Mouse (Mus musculus) bone marrow, adult 2 months (tissue): ENCODE results near the gene Mtch1. TPM values are rescaled to one million over a fixed set of nuclear protein-coding genes. Genes with fewer than 3 reads are reported as not detected.
"Not testable (repeated sequence)": the region's sequence is repeated elsewhere in the genome, so short reads cannot be mapped to it uniquely, and the experiment has no call there.

Experiments used
- H3K27ac ChIP-seq: fragments of 200-500 bp; 2 replicates; pipeline ENCODE4 v1.5.1; 2012; ENCODE audit warnings: low read depth, mild to moderate bottlenecking, control low read depth, inconsistent platforms, low read length; ENCODE audit not compliant: control insufficient read depth, poor library complexity, insufficient read depth
- H3K4me1 ChIP-seq: fragments of 200-500 bp; 2 replicates; pipeline ENCODE4 v1.6.1; 2011; ENCODE audit warnings: low read length; ENCODE audit not compliant: control insufficient read depth, insufficient read depth
- H3K4me3 ChIP-seq: fragments of 200-500 bp; replicated peaks from 2 replicates; pipeline ENCODE3; 2011; ENCODE audit warnings: mild to moderate bottlenecking, low read depth, low read length, control low read depth; ENCODE audit not compliant: control insufficient read depth
- CTCF ChIP-seq: fragments of 200-500 bp; IDR thresholded peaks from 2 replicates; pipeline ENCODE4 v1.5.1; 2011; ENCODE audit warnings: low read length, control low read depth; ENCODE audit not compliant: control insufficient read depth, insufficient read depth
- POLR2A ChIP-seq: fragments of 200-500 bp; IDR thresholded peaks from 2 replicates; pipeline ENCODE4 v1.6.1; 2011; ENCODE audit warnings: low read depth, mild to moderate bottlenecking, control low read depth, low read length, borderline replicate concordance; ENCODE audit not compliant: control insufficient read depth
- WGBS: fragments of 180-500 bp; shearing (Covaris S2); methylation state at CpG from one replicate; pipeline ENCODE4 v1.1.7; 2018; 5-methylcytosine and 5-hydroxymethylcytosine counted together
- polyA plus RNA-seq: library from polyadenylated mRNA; stranded (reverse); fragments of >200 nt; gene quantifications from 2 replicates; pipeline ENCODE4 v1.2.4, GENCODE M21; 2011; ENCODE audit warnings: low replicate concordance; ENCODE audit not compliant: missing spikeins, insufficient read depth, insufficient read length

Gene Mtch1
- polyA plus RNA-seq, 1 experiment: 170 TPM

- Histone ChIP-seq H3K4me3 (no peak overlapping the region), H3K27ac (no peak overlapping the region), H3K4me1 (peaks cover 3% of the 10 kb centered on the region)
- TF ChIP-seq CTCF (no peak), POLR2A (no peak)
- WGBS: 52% methylated on average over 9 of the region's 9 CpGs
These were observed 9.1 kb upstream of the Mtch1 start for GRCm38 (mm10) chr17:29356882-29357281.

- no peak overlapping the region for H3K4me3 ChIP-seq
- 30% methylated on average over 11 of the region's 11 CpGs for WGBS
- peaks cover 3% of the 10 kb centered on the region for H3K4me1 ChIP-seq
- no peak overlapping the region for H3K27ac ChIP-seq
- TF ChIP-seq CTCF (no peak), POLR2A (no peak)
These were observed 8.7 kb upstream of the Mtch1 start for GRCm38 (mm10) chr17:29356479-29356856.

DNA sequence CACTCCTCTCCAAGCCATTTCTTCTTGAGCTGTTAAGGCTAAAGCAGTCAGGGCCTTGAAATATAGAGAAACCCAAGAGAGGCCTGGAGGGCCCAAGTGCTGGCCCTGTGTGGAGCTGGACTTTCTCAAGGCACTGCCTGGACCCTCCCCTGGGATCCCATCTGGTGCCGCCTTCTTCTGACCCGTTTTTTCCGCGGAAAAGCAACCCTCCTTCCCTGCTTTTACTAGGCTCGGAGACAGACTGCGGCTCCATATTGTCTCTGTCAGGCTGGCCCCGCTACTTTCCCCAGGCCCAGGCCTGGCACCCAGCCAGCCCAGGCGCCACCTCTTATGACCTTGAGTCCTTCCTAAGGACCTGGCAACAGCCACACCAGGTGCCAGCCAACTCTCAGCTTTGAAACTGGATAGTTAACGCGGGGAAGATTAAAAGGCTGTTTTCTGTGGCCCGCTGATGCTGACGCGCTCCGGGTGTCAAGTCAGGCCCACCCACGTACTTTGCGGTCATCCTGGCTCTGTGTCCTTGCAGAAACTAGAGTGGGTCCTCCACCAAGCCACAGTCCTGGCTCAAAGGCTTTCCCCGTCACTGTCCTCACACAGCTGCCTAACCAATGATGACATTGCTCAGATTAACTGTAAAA, 8.2 kb upstream of the Mtch1 start:
- 81% methylated on average over 17 of the region's 17 CpGs for WGBS
- no peak overlapping the region for H3K4me3 ChIP-seq
- peak overlapping the region; percentile 15; the same call in 1 of the 2 replicates for H3K27ac ChIP-seq
- no peak for TF ChIP-seq CTCF
- no peak for TF ChIP-seq POLR2A
- peaks cover 1% of the 10 kb centered on the region; the same call in 1 of the 2 replicates for H3K4me1 ChIP-seq

DNA sequence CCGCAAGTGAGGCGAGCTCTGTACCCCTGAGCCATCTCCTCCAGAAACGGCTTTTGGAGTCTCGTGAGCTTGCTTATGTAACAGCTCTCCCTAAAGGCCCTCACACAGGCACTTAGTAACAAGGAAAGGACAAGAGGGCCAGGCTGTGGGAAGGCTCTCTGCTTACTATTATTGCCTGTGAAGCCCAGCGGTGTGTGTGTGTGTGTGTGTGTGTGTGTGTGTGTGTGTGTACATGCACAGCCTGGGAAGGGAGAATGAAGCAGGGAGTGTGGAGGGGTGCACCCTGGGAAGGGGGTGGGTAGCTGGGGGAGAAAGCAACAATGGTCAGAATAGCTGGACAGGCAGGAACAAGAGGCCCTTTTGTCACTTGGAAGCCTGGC, 7.7 kb upstream of the Mtch1 start:
- TF ChIP-seq CTCF: no peak
- no peak for TF ChIP-seq POLR2A
- no peak overlapping the region for H3K27ac ChIP-seq
- 77% methylated on average over 5 of the region's 5 CpGs for whole genome bisulfite sequencing
- no peak overlapping the region for H3K4me3 ChIP-seq
- no peaks in the 10 kb centered on the region; the same call in 1 of the 2 replicates for H3K4me1 ChIP-seq

- 89% methylated on average over 5 of the region's 5 CpGs for WGBS
These were observed 3.3 kb upstream of the Mtch1 start for GRCm38 (mm10) chr17:29351056-29351455.

GRCm38 (mm10) chr17:29348996-29349395, 1.3 kb upstream of the Mtch1 start:
- no peak overlapping the region for H3K4me3 ChIP-seq
- WGBS: 83% methylated on average over 2 of the region's 2 CpGs
- no peak overlapping the region for H3K27ac ChIP-seq
- peaks cover 3% of the 10 kb centered on the region for H3K4me1 ChIP-seq
- no peak for TF ChIP-seq CTCF
- TF ChIP-seq POLR2A: no peak

More at GRCm38 (mm10) chr17:29351056-29351455, 3.3 kb upstream of the Mtch1 start:
- H3K4me3 ChIP-seq, H3K4me1 ChIP-seq, H3K27ac ChIP-seq: not testable (repeated sequence)

DNA sequence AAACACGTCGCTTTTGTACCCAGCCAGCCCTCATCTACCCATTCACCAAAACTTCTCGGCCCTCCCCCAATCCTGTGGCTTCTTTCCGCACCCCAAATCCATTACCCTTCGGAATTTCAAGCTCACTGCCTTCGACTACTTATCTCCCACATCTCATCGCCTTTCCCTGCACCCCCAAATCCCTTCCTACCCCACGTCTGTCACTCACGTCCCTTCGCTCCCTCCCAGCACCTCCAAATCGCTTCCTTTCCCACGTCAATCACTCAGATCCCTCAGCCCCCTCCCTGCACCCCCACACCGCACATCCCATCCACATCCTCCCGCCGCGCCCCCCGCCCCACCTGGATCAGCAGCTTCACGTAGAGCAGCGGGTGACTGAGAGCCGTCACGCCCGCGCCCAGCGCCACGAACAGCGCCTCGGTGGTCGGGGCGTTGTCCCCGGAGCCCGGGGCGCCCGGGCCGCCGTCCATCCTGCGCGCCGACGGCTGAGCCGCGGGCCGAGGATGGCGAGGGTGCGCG, 549 bp downstream of the Mtch1 start:
- H3K27ac ChIP-seq: peak overlapping the region; percentile 78; the same call in 1 of the 2 replicates
- TF ChIP-seq POLR2A (no peak), CTCF (no peak)
- WGBS: 1% methylated on average over 45 of the region's 45 CpGs
- peaks cover 3% of the 10 kb centered on the region for H3K4me1 ChIP-seq
- peak overlapping the region; percentile 100 for H3K4me3 ChIP-seq

DNA sequence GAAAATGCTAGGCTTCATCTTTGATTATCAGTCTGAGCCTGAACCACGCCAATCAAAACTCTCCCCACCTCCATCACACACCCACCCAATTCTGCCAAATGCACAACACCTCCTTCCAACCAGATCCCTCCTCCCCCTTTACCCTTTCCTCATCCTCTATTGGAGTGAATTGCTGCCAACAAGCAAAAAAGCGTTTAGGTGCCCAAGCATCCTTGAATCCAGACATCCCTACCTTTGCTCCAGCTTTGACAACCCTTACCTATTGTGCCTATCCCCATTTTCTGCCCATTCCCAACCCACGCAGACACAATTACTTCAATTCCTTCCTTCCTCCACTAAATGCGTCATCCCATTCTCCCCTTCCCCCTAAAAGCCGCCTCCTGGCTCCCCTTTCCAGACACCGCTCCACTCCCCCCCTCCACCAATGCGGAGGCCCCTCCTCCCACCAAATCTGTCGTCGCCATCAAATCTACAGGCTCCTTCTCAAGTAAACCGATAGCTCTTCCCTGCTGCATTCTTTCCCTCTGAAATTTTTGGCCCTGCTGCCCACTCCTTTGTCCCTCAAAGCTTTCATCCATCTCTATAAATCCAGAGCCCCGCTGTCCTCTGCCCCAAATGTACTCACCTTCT, 1.1 kb downstream of the Mtch1 start:
- WGBS: 8% methylated on average over 11 of the region's 11 CpGs
- H3K4me3 ChIP-seq: peak overlapping the region; percentile 100
- H3K4me1 ChIP-seq: peaks cover 3% of the 10 kb centered on the region
- no peak overlapping the region for H3K27ac ChIP-seq
- TF ChIP-seq CTCF: no peak
- TF ChIP-seq POLR2A: no peak
